Mouse (Mus musculus): Measurements from ENCODE around the gene Vmn2r93.

The Vmn2r93 gene

DNA sequence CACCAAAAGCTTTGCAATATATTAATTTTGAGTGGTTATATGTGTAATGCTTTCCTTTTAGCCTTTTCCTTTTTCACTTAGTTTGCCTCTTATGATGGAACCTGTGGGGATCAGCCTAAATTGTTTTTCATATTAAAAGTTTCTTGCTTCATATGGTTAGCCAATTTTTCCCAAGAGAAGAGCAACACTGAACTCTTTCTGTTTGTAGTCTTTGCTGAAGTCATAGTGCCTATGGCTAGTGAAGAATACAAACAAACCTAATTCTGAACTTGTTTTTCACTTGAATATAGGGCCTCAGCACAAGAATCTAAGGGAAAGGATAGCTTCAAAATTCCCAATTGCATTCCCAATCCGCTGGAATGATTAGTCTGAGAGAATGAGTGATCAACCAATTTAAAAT lies at the start of gene Vmn2r93:
Gene Vmn2r93 (plus strand): TSS at position 301 of the 400 bp plus-strand sequence.
- no peak for DNase-seq (ENCODE audit: low read depth, low spot score)

DNA sequence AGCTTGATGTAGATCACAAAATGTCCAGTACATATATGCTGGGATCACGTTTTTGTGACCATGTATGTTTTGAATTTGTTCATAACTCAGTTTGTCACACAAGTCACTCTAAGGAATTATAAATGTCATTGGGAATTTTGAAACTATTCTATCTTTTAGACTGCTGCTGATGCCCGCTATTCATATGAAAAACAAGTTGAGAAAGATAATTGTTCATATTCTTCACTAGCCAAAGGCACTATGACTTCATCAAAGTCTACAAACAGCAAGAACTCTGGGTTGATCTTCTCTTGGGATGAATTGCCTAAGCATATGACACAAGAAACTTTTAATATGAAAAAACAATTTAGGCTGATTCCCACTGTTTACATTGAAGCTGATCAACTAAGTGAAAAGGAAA lies 20.2 kb upstream of the Vmn2r93 start, which contains the start of gene Vmn2r94:
Gene Vmn2r94 (minus strand): TSS at position 101 of the 400 bp plus-strand sequence.
- DNase-seq (ENCODE audit: low read depth, low spot score) = no peak

DNA sequence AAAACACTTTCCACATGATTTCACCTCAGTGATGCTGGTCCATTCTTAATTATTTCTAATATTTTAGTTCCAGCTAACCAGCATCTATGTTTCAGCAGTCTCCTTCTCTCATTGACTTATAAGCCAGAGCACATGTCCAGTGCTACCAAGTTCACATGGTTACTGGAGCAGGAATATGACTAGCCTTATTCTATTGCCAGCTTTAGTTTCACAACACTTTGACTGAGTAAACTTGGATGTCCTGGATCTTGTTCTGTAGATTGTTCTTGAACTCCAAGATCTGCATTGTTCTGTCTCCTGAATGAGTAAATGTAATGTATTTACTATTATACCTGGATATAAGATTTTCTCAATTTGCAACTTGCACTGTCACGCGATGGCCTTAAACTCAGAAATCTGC lies 25.1 kb downstream of the Vmn2r93 start:
- DNase-seq (ENCODE audit: low read depth, low spot score) = no peak

DNA sequence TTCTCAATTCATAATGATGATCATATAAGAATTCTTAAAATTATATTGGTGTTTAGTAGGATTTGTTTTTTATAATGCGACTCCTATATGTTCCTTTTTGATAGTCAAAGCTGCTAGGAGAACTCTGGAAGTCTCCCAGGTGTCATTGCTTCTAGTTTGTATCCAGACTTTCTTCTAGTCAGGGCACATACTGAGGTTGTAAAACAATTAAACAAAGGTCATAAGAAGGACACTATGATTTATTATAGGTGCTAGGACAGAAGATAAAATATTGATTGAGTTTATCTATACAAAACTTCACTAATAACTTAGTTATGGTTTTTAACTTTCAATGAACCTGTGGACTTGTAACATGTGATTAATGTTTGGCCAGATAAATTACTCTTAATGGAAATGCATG lies 62.1 kb downstream of the Vmn2r93 start:
- no peak for DNase-seq (ENCODE audit: low read depth, low spot score)

DNA sequence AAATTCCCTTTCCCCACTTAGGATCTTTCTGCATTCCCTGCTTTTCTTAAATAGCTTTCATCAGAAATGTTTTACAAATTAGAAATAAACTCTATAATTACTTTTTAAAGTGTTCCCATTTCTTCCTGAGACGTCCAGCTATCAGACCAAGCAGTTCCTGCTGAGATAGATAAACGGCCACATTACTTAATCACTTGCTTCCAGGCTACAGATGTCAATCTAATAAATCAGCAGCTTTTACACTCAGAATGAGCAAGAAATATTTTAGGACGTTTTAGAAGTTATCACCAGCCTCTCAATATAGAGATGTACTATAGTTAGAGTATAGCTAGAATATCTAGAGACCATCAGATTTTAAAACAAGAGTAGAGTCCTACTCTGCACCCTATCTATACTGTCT lies 62.7 kb downstream of the Vmn2r93 start:
- DNase-seq (ENCODE audit: low read depth, low spot score) = no peak
